Mouse (Mus musculus) megakaryocyte, embryonic 14.5 days (primary cell): ENCODE measurements around the gene Csrp2.

Experiments
- FLI1 ChIP-seq: IDR thresholded peaks from 2 replicates; pipeline ENCODE4 v1.6.1; 2012; ENCODE audit warnings: low read length, inconsistent platforms, mixed read lengths
- GATA1 ChIP-seq: IDR thresholded peaks from 3 replicates; pipeline ENCODE4 v1.6.1; 2012; ENCODE audit warnings: mixed read lengths, low read length, inconsistent platforms, borderline replicate concordance

GRCm38 (mm10) chr10:110916666-110917344 is 2.8 kb upstream of the Csrp2 start:
- TF ChIP-seq GATA1: no peak
- no peak for TF ChIP-seq FLI1
